Mouse (Mus musculus): ENCODE results near the gene Hist1h2af.

DNA sequence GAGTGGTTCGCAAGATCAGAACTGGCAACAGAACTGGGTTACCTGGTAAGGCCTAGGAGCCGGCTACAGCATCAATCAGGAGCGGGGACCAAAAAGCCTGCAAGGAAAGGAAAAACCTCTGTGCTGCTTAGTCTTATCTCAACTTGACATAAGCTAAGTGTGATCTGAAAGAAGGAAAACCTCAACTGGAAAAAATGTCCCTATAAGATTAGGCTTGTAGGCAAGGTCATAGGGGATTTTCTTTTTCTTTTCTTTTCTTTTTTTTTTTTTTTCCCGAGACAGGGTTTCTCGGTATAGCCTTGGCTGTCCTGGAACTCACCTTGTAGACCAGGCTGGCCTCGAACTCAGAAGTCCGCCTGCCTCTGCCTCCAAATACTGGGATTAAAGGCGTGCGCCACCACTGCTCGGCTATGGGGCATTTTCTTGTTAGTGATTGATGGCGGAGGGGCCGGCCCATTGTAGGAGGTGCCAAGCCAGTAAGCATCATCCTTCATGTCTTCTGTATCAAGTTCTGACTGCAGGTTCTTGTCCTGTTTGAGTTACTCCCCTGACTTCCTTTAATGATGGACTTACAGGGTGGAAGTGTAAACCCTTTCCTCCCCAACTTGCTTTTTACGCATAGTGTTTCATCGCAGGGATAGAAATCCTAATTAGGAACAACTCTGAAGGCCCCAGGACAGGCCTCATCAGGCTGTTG, 26.7 kb upstream of the Hist1h2af start:
- no peak for TF ChIP-seq CTCF (IDR thresholded peaks at IDR 0.05; ENCODE audit: borderline replicate concordance, insufficient read depth, low read depth, low read length)
- no peak for TF ChIP-seq POLR2A (IDR thresholded peaks at IDR 0.05; ENCODE audit: borderline replicate concordance, insufficient read depth, low read length)

Data from cerebellum, adult 2 months (tissue).